Mouse (Mus musculus) heart, embryonic 11.5 days (tissue): Measurements from ENCODE around the gene Rnf126. TPM values are rescaled to one million over a fixed set of nuclear protein-coding genes. Genes with fewer than 3 reads are reported as not detected.

Experiments
- ATAC-seq: fragments of 200-750 bp; cut with Nextera tagmentation; replicated peaks from 2 replicates; pipeline ENCODE4 v1.8.0; 2017; ENCODE audit warnings: moderate library complexity; ENCODE audit not compliant: insufficient number of reproducible peaks, low FRiP score, low TSS enrichment
- H3K27ac ChIP-seq: fragments of 300-500 bp; sonication (generic); 2 replicates; pipeline ENCODE4 v1.5.1; 2014; ENCODE audit warnings: mild to moderate bottlenecking, low read depth, low read length
- H3K27me3 ChIP-seq: fragments of 300-500 bp; sonication (generic); 2 replicates; pipeline ENCODE4 v1.6.1; 2014; ENCODE audit warnings: mild to moderate bottlenecking, low read length, mixed read lengths; ENCODE audit not compliant: control insufficient read depth, insufficient read depth
- H3K36me3 ChIP-seq: fragments of 300-500 bp; sonication (generic); 2 replicates; pipeline ENCODE4 v1.6.1; 2014; ENCODE audit warnings: mild to moderate bottlenecking, low read length, moderate library complexity, mixed read lengths; ENCODE audit not compliant: control insufficient read depth, insufficient read depth
- H3K4me1 ChIP-seq: fragments of 300-500 bp; sonication (generic); 2 replicates; pipeline ENCODE4 v1.6.1; 2014; ENCODE audit warnings: low read length; ENCODE audit not compliant: control insufficient read depth, insufficient read depth
- H3K4me2 ChIP-seq: fragments of 300-500 bp; sonication (generic); 2 replicates; pipeline ENCODE4 v1.6.1; 2014; ENCODE audit warnings: mild to moderate bottlenecking, moderate library complexity
- H3K4me3 ChIP-seq: fragments of 300-500 bp; sonication (generic); 2 replicates; pipeline ENCODE4 v1.5.1; 2014; ENCODE audit warnings: low read depth, low read length
- H3K9ac ChIP-seq: fragments of 300-500 bp; sonication (generic); 2 replicates; pipeline ENCODE4 v1.6.1; 2014; ENCODE audit warnings: mild to moderate bottlenecking, low read depth, low read length, moderate library complexity
- H3K9me3 ChIP-seq: fragments of 300-500 bp; sonication (generic); replicated peaks from 2 replicates; pipeline ENCODE4 v1.6.1; 2016; ENCODE audit warnings: low read length; ENCODE audit not compliant: control insufficient read depth
- WGBS: fragments of 180-500 bp; shearing (Covaris S2); extraction: QIAGEN DNeasy Blood & Tissue Kit; methylation state at CpG from one replicate; pipeline ENCODE4 v1.1.7; 2014; ENCODE audit not compliant: insufficient replicate concordance; 5-methylcytosine and 5-hydroxymethylcytosine counted together
- polyA plus RNA-seq: library from polyadenylated mRNA; unstranded; fragments of >200 nt; fragmentation: Nextera tagmentation; extraction: Ambion mirVana; gene quantifications from 2 replicates; pipeline ENCODE4 v1.2.1, GENCODE M21; 2014

Gene Rnf126
- polyA plus RNA-seq, 1 experiment from 2014 or later, result 69.0 TPM

GRCm38 (mm10) chr10:79777103-79777531 lies 10.4 kb upstream of the Rnf126 start, which contains the start of gene Fstl3:
Gene Fstl3, plus strand, starts transcription at chr10:79777272.
- Histone ChIP-seq H3K4me3 (peak within 1 kb of the TSS; percentile 54), H3K4me2 (peak within 1 kb of the TSS; percentile 83), H3K9ac (peak within 1 kb of the TSS; percentile 73), H3K36me3 (no peaks in the 10 kb centered on the region), H3K27me3 (peaks cover 38% of the 10 kb centered on the region), H3K4me1 (peaks cover 31% of the 10 kb centered on the region), H3K27ac (0 out of 2 replicates have a peak within 1 kb of the TSS, but pooled peaks have one; percentile 15), H3K9me3 (peaks cover 7% of the 10 kb centered on the region; the same call in 1 of the 2 replicates)
- WGBS, result 2% methylated on average over 37 of the region's 39 CpGs
- no peak for ATAC-seq

GRCm38 (mm10) chr10:79774486-79775279 lies 7.9 kb upstream of the Rnf126 start:
- H3K9me3 ChIP-seq, result peaks cover 7% of the 10 kb centered on the region; the same call in 1 of the 2 replicates
- H3K36me3 ChIP-seq, result no peaks in the 10 kb centered on the region
- H3K9ac ChIP-seq, result no peak overlapping the region
- no peak for ATAC-seq
- no peak overlapping the region for H3K4me3 ChIP-seq
- H3K4me1 ChIP-seq, result peaks cover 19% of the 10 kb centered on the region
- peaks cover 30% of the 10 kb centered on the region for H3K27me3 ChIP-seq
- no peak overlapping the region for H3K27ac ChIP-seq
- WGBS, result 59% methylated on average over 5 of the region's 5 CpGs
- no peak overlapping the region for H3K4me2 ChIP-seq

- peaks cover 7% of the 10 kb centered on the region; the same call in 1 of the 2 replicates for H3K9me3 ChIP-seq
- peaks cover 13% of the 10 kb centered on the region for H3K4me1 ChIP-seq
- H3K27ac ChIP-seq, result no peak overlapping the region
- H3K36me3 ChIP-seq, result no peaks in the 10 kb centered on the region
- H3K4me2 ChIP-seq, result no peak overlapping the region
- H3K4me3 ChIP-seq, result no peak overlapping the region
- ATAC-seq, result no peak
- WGBS, result 82% methylated on average over 2 of the region's 2 CpGs
- H3K27me3 ChIP-seq, result peaks cover 17% of the 10 kb centered on the region
- H3K9ac ChIP-seq, result no peak overlapping the region
Observed at GRCm38 (mm10) chr10:79773208-79773607, 6.5 kb upstream of the Rnf126 start.

- H3K4me2 ChIP-seq, result no peak overlapping the region
- H3K27ac ChIP-seq, result no peak overlapping the region
- no peaks in the 10 kb centered on the region for H3K36me3 ChIP-seq
- no peak for ATAC-seq
- peaks cover 10% of the 10 kb centered on the region for H3K27me3 ChIP-seq
- no peak overlapping the region for H3K9ac ChIP-seq
- 84% methylated on average over 3 of the region's 3 CpGs for WGBS
- peaks cover 7% of the 10 kb centered on the region; the same call in 1 of the 2 replicates for H3K9me3 ChIP-seq
- peaks cover 11% of the 10 kb centered on the region; the same call in 1 of the 2 replicates for H3K4me1 ChIP-seq
- H3K4me3 ChIP-seq, result no peak overlapping the region
Observed at GRCm38 (mm10) chr10:79772320-79772719, 5.6 kb upstream of the Rnf126 start.

GRCm38 (mm10) chr10:79769329-79769728 lies 2.6 kb upstream of the Rnf126 start:
- ATAC-seq, result no peak

GRCm38 (mm10) chr10:79768400-79768799 lies 1.6 kb upstream of the Rnf126 start:
- H3K27me3 ChIP-seq, result peaks cover 6% of the 10 kb centered on the region; the same call in 1 of the 2 replicates
- no peak overlapping the region for H3K9ac ChIP-seq
- H3K4me1 ChIP-seq, result peaks cover 32% of the 10 kb centered on the region
- H3K4me2 ChIP-seq, result no peak overlapping the region
- H3K27ac ChIP-seq, result no peak overlapping the region
- no peak overlapping the region for H3K4me3 ChIP-seq
- H3K36me3 ChIP-seq, result no peaks in the 10 kb centered on the region
- under 1% methylated on average over 5 of the region's 5 CpGs for WGBS
- H3K9me3 ChIP-seq, result peaks cover 3% of the 10 kb centered on the region; the same call in 1 of the 2 replicates
- no peak for ATAC-seq

More at GRCm38 (mm10) chr10:79769329-79769728, 2.6 kb upstream of the Rnf126 start:
- Histone ChIP-seq H3K4me2 (no peak overlapping the region), H3K27me3 (peaks cover 6% of the 10 kb centered on the region; the same call in 1 of the 2 replicates), H3K9me3 (peaks cover 3% of the 10 kb centered on the region; the same call in 1 of the 2 replicates), H3K36me3 (no peaks in the 10 kb centered on the region), H3K4me1 (peaks cover 22% of the 10 kb centered on the region), H3K27ac (no peak overlapping the region), H3K9ac (no peak overlapping the region), H3K4me3 (no peak overlapping the region)
- 62% methylated on average over 4 of the region's 4 CpGs for WGBS

GRCm38 (mm10) chr10:79767372-79768244 lies 856 bp upstream of the Rnf126 start:
- H3K9ac ChIP-seq, result peak overlapping the region; percentile 58; the same call in 1 of the 2 replicates

GRCm38 (mm10) chr10:79766001-79766507 lies 698 bp downstream of the Rnf126 start:
- H3K36me3 ChIP-seq, result peaks cover 14% of the 10 kb centered on the region
- peak overlapping the region; percentile 92 for H3K27ac ChIP-seq
- WGBS, result 6% methylated on average over 16 of the region's 16 CpGs
- no peak; the same call in 1 of the 2 replicates for ATAC-seq
- peaks cover 3% of the 10 kb centered on the region; the same call in 1 of the 2 replicates for H3K27me3 ChIP-seq
- peak overlapping the region; percentile 92 for H3K9ac ChIP-seq
- peak overlapping the region; percentile 92 for H3K4me3 ChIP-seq
- no peaks in the 10 kb centered on the region for H3K9me3 ChIP-seq
- H3K4me1 ChIP-seq, result peaks cover 35% of the 10 kb centered on the region
- peak overlapping the region; percentile 96 for H3K4me2 ChIP-seq

More at GRCm38 (mm10) chr10:79767372-79768244, 856 bp upstream of the Rnf126 start:
- Histone ChIP-seq H3K4me2 (peak overlapping the region; percentile 96), H3K36me3 (no peaks in the 10 kb centered on the region), H3K9me3 (peaks cover 3% of the 10 kb centered on the region; the same call in 1 of the 2 replicates), H3K27ac (peak overlapping the region; percentile 65), H3K27me3 (peaks cover 4% of the 10 kb centered on the region; the same call in 1 of the 2 replicates), H3K4me3 (peak overlapping the region; percentile 92), H3K4me1 (peaks cover 35% of the 10 kb centered on the region)
- WGBS, result 11% methylated on average over 40 of the region's 40 CpGs
- ATAC-seq, result peak; percentile 62
